Mouse (Mus musculus): ENCODE measurements around the gene Umod. TPM values are rescaled to one million over a fixed set of nuclear protein-coding genes. Genes with fewer than 3 reads are reported as not detected.

Umod gene
- not detected in 2 replicates for polyA plus RNA-seq (2015; fragmentation: Nextera tagmentation; extraction: Ambion mirVana)

GRCm38 (mm10) chr7:119479256-119479655 is at the start of gene Umod:
TSS of gene Umod (minus strand) at chr7:119479282.
- Histone ChIP-seq H3K4me2 (ENCODE audit: low read depth, low read length) (no peak within 1 kb of the TSS), H3K9me3 (replicated peaks; ENCODE audit: control insufficient read depth, low read length) (no peaks in the 10 kb centered on the region), H3K4me1 (ENCODE audit: control insufficient read depth, insufficient read depth, low read length) (no peaks in the 10 kb centered on the region), H3K36me3 (ENCODE audit: control insufficient read depth, insufficient read depth, low read length) (no peaks in the 10 kb centered on the region), H3K27ac (ENCODE audit: low read length) (no peak within 1 kb of the TSS), H3K9ac (ENCODE audit: low read length) (no peak within 1 kb of the TSS), H3K4me3 (replicated peaks; ENCODE audit: low read length) (no peak within 1 kb of the TSS), H3K27me3 (ENCODE audit: control insufficient read depth, insufficient read depth, low read length) (no peaks in the 10 kb centered on the region)
- ATAC-seq (ENCODE audit: insufficient read depth, low FRiP score), result no peak

GRCm38 (mm10) chr7:119528617-119529016 is 49.5 kb upstream of the Umod start:
- ATAC-seq (ENCODE audit: insufficient read depth, low FRiP score), result no peak
- no peak overlapping the region for H3K9ac ChIP-seq (ENCODE audit: low read length)
- H3K4me1 ChIP-seq (ENCODE audit: control insufficient read depth, insufficient read depth, low read length), result no peaks in the 10 kb centered on the region
- no peak overlapping the region for H3K27ac ChIP-seq (ENCODE audit: low read length)
- no peak overlapping the region for H3K4me2 ChIP-seq (ENCODE audit: low read depth, low read length)
- no peaks in the 10 kb centered on the region for H3K36me3 ChIP-seq (ENCODE audit: control insufficient read depth, insufficient read depth, low read length)
- H3K4me3 ChIP-seq (replicated peaks; ENCODE audit: low read length), result no peak overlapping the region
- H3K27me3 ChIP-seq (ENCODE audit: control insufficient read depth, insufficient read depth, low read length), result no peaks in the 10 kb centered on the region
- H3K9me3 ChIP-seq (replicated peaks; ENCODE audit: control insufficient read depth, low read length), result no peaks in the 10 kb centered on the region
- 76% methylated on average over 7 of the region's 7 CpGs for WGBS

- no peaks in the 10 kb centered on the region for H3K27me3 ChIP-seq (ENCODE audit: control insufficient read depth, insufficient read depth, low read length)
These were observed 48.5 kb upstream of the Umod start for GRCm38 (mm10) chr7:119527548-119527947.

GRCm38 (mm10) chr7:119527135-119527534 is 48.1 kb upstream of the Umod start:
- Histone ChIP-seq H3K4me3 (replicated peaks; ENCODE audit: low read length) (no peak overlapping the region), H3K4me2 (ENCODE audit: low read depth, low read length) (no peak overlapping the region), H3K36me3 (ENCODE audit: control insufficient read depth, insufficient read depth, low read length) (no peaks in the 10 kb centered on the region), H3K9me3 (replicated peaks; ENCODE audit: control insufficient read depth, low read length) (no peaks in the 10 kb centered on the region), H3K27ac (ENCODE audit: low read length) (no peak overlapping the region), H3K9ac (ENCODE audit: low read length) (no peak overlapping the region), H3K4me1 (ENCODE audit: control insufficient read depth, insufficient read depth, low read length) (no peaks in the 10 kb centered on the region), H3K27me3 (ENCODE audit: control insufficient read depth, insufficient read depth, low read length) (no peaks in the 10 kb centered on the region)
- ATAC-seq (ENCODE audit: insufficient read depth, low FRiP score), result no peak
- 73% methylated on average over 1 of the region's 1 CpGs for WGBS

More at GRCm38 (mm10) chr7:119527548-119527947, 48.5 kb upstream of the Umod start:
- whole genome bisulfite sequencing, result 61% methylated on average over 2 of the region's 2 CpGs
- no peak overlapping the region for H3K9ac ChIP-seq (ENCODE audit: low read length)
- H3K4me1 ChIP-seq (ENCODE audit: control insufficient read depth, insufficient read depth, low read length), result no peaks in the 10 kb centered on the region
- no peak overlapping the region for H3K27ac ChIP-seq (ENCODE audit: low read length)
- H3K9me3 ChIP-seq (replicated peaks; ENCODE audit: control insufficient read depth, low read length), result no peaks in the 10 kb centered on the region
- no peak for ATAC-seq (ENCODE audit: insufficient read depth, low FRiP score)
- no peak overlapping the region for H3K4me3 ChIP-seq (replicated peaks; ENCODE audit: low read length)
- H3K36me3 ChIP-seq (ENCODE audit: control insufficient read depth, insufficient read depth, low read length), result no peaks in the 10 kb centered on the region
- no peak overlapping the region for H3K4me2 ChIP-seq (ENCODE audit: low read depth, low read length)

GRCm38 (mm10) chr7:119526486-119526885 is 47.4 kb upstream of the Umod start:
- H3K4me3 ChIP-seq (replicated peaks; ENCODE audit: low read length), result no peak overlapping the region
- no peak overlapping the region for H3K9ac ChIP-seq (ENCODE audit: low read length)
- no peak for ATAC-seq (ENCODE audit: insufficient read depth, low FRiP score)
- H3K27ac ChIP-seq (ENCODE audit: low read length), result no peak overlapping the region
- H3K27me3 ChIP-seq (ENCODE audit: control insufficient read depth, insufficient read depth, low read length), result no peaks in the 10 kb centered on the region
- no peak overlapping the region for H3K4me2 ChIP-seq (ENCODE audit: low read depth, low read length)
- no peaks in the 10 kb centered on the region for H3K9me3 ChIP-seq (replicated peaks; ENCODE audit: control insufficient read depth, low read length)
- H3K36me3 ChIP-seq (ENCODE audit: control insufficient read depth, insufficient read depth, low read length), result no peaks in the 10 kb centered on the region
- no peaks in the 10 kb centered on the region for H3K4me1 ChIP-seq (ENCODE audit: control insufficient read depth, insufficient read depth, low read length)
- 77% methylated on average over 13 of the region's 13 CpGs for WGBS

GRCm38 (mm10) chr7:119525881-119526281 is 46.8 kb upstream of the Umod start:
- WGBS, result 26% methylated on average over 2 of the region's 2 CpGs

GRCm38 (mm10) chr7:119523389-119523788 is 44.3 kb upstream of the Umod start, which contains the start of gene Pdilt:
TSS of gene Pdilt (minus strand) at chr7:119523489.
- Histone ChIP-seq H3K4me1 (ENCODE audit: control insufficient read depth, insufficient read depth, low read length) (no peaks in the 10 kb centered on the region), H3K27me3 (ENCODE audit: control insufficient read depth, insufficient read depth, low read length) (no peaks in the 10 kb centered on the region), H3K4me2 (ENCODE audit: low read depth, low read length) (no peak within 1 kb of the TSS), H3K27ac (ENCODE audit: low read length) (no peak within 1 kb of the TSS), H3K36me3 (ENCODE audit: control insufficient read depth, insufficient read depth, low read length) (no peaks in the 10 kb centered on the region), H3K9ac (ENCODE audit: low read length) (no peak within 1 kb of the TSS), H3K9me3 (replicated peaks; ENCODE audit: control insufficient read depth, low read length) (no peaks in the 10 kb centered on the region), H3K4me3 (replicated peaks; ENCODE audit: low read length) (no peak within 1 kb of the TSS)
- ATAC-seq (ENCODE audit: insufficient read depth, low FRiP score), result no peak
- WGBS, result 64% methylated on average over 4 of the region's 4 CpGs

More at GRCm38 (mm10) chr7:119525881-119526281, 46.8 kb upstream of the Umod start:
- Histone ChIP-seq H3K4me1 (ENCODE audit: control insufficient read depth, insufficient read depth, low read length) (no peaks in the 10 kb centered on the region), H3K9ac (ENCODE audit: low read length) (no peak overlapping the region), H3K36me3 (ENCODE audit: control insufficient read depth, insufficient read depth, low read length) (no peaks in the 10 kb centered on the region), H3K27ac (ENCODE audit: low read length) (no peak overlapping the region), H3K4me2 (ENCODE audit: low read depth, low read length) (no peak overlapping the region), H3K4me3 (replicated peaks; ENCODE audit: low read length) (no peak overlapping the region), H3K9me3 (replicated peaks; ENCODE audit: control insufficient read depth, low read length) (no peaks in the 10 kb centered on the region), H3K27me3 (ENCODE audit: control insufficient read depth, insufficient read depth, low read length) (no peaks in the 10 kb centered on the region)
- ATAC-seq (ENCODE audit: insufficient read depth, low FRiP score), result no peak

- Histone ChIP-seq H3K27me3 (ENCODE audit: control insufficient read depth, insufficient read depth, low read length) (no peaks in the 10 kb centered on the region), H3K36me3 (ENCODE audit: control insufficient read depth, insufficient read depth, low read length) (no peaks in the 10 kb centered on the region), H3K27ac (ENCODE audit: low read length) (no peak overlapping the region), H3K4me2 (ENCODE audit: low read depth, low read length) (no peak overlapping the region), H3K9me3 (replicated peaks; ENCODE audit: control insufficient read depth, low read length) (no peaks in the 10 kb centered on the region), H3K4me1 (ENCODE audit: control insufficient read depth, insufficient read depth, low read length) (no peaks in the 10 kb centered on the region), H3K4me3 (replicated peaks; ENCODE audit: low read length) (no peak overlapping the region), H3K9ac (ENCODE audit: low read length) (no peak overlapping the region)
- WGBS, result 73% methylated on average over 1 of the region's 1 CpGs
- ATAC-seq (ENCODE audit: insufficient read depth, low FRiP score), result no peak
These were observed 43.3 kb upstream of the Umod start for GRCm38 (mm10) chr7:119522385-119522784.

DNA sequence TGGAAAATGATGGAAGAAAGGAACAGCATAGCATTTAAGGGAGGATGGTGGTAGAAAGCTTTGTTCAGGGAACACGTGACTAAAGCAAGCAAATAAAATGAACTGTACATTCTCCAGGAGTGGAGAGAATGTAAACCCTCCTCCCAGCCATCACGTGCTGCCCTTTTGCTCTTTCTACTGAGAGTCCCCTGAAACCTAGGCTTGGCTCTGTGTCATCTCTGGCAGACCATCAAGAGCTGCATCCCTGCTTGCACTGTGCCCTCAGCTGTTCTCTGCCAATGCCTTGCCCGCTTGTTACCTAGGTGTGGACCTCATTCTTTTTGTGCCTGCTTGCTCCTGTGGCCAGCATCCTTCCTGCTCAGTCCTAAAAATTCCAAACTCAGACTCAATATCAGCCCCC is 42.7 kb upstream of the Umod start:
- H3K27me3 ChIP-seq (ENCODE audit: control insufficient read depth, insufficient read depth, low read length), result no peaks in the 10 kb centered on the region
- H3K4me1 ChIP-seq (ENCODE audit: control insufficient read depth, insufficient read depth, low read length), result no peaks in the 10 kb centered on the region
- no peak overlapping the region for H3K27ac ChIP-seq (ENCODE audit: low read length)
- H3K9me3 ChIP-seq (replicated peaks; ENCODE audit: control insufficient read depth, low read length), result no peaks in the 10 kb centered on the region
- no peak overlapping the region for H3K4me3 ChIP-seq (replicated peaks; ENCODE audit: low read length)
- no peak overlapping the region for H3K9ac ChIP-seq (ENCODE audit: low read length)
- no peak for ATAC-seq (ENCODE audit: insufficient read depth, low FRiP score)
- WGBS, result 68% methylated on average over 3 of the region's 3 CpGs
- no peak overlapping the region for H3K4me2 ChIP-seq (ENCODE audit: low read depth, low read length)
- H3K36me3 ChIP-seq (ENCODE audit: control insufficient read depth, insufficient read depth, low read length), result no peaks in the 10 kb centered on the region

GRCm38 (mm10) chr7:119519654-119520053 is 40.6 kb upstream of the Umod start:
- no peaks in the 10 kb centered on the region for H3K4me1 ChIP-seq (ENCODE audit: control insufficient read depth, insufficient read depth, low read length)
- whole genome bisulfite sequencing, result 44% methylated on average over 5 of the region's 5 CpGs
- no peaks in the 10 kb centered on the region for H3K36me3 ChIP-seq (ENCODE audit: control insufficient read depth, insufficient read depth, low read length)
- no peak overlapping the region for H3K4me3 ChIP-seq (replicated peaks; ENCODE audit: low read length)
- no peaks in the 10 kb centered on the region for H3K9me3 ChIP-seq (replicated peaks; ENCODE audit: control insufficient read depth, low read length)
- H3K4me2 ChIP-seq (ENCODE audit: low read depth, low read length), result no peak overlapping the region
- H3K27ac ChIP-seq (ENCODE audit: low read length), result no peak overlapping the region
- H3K27me3 ChIP-seq (ENCODE audit: control insufficient read depth, insufficient read depth, low read length), result no peaks in the 10 kb centered on the region
- H3K9ac ChIP-seq (ENCODE audit: low read length), result no peak overlapping the region
- ATAC-seq (ENCODE audit: insufficient read depth, low FRiP score), result no peak

Data from stomach, embryonic 16.5 days (tissue).